Mouse (Mus musculus) G1E (cell line): ENCODE results near the gene Nup133. TPM values are rescaled to one million over a fixed set of nuclear protein-coding genes. Genes with fewer than 3 reads are reported as not detected.

Source experiments
- ATAC-seq: 2 replicates; pipeline ENCODE4 v1.8.0; 2016; ENCODE audit warnings: mild to moderate bottlenecking; ENCODE audit not compliant: insufficient number of reproducible peaks, poor library complexity, low FRiP score, severe bottlenecking; ENCODE audit errors: extremely low read depth
- DNase-seq: peaks from one replicate; pipeline ENCODE4 v3.0.0; 2012; ENCODE audit warnings: low spot score
- H3K27me3 ChIP-seq: 2 replicates; pipeline ENCODE4 v1.6.1; 2012; ENCODE audit warnings: mild to moderate bottlenecking, low read length, inconsistent platforms; ENCODE audit not compliant: insufficient read depth
- H3K36me3 ChIP-seq: replicated peaks from 2 replicates; pipeline ENCODE3; 2012; ENCODE audit warnings: mild to moderate bottlenecking, inconsistent platforms
- H3K4me1 ChIP-seq: 2 replicates; pipeline ENCODE4 v1.6.1; 2012; ENCODE audit warnings: low read depth, low read length, inconsistent platforms, mixed read lengths; ENCODE audit not compliant: insufficient read depth
- H3K4me3 ChIP-seq: 2 replicates; pipeline ENCODE4 v1.5.1; 2012; ENCODE audit warnings: low read depth, mild to moderate bottlenecking, inconsistent platforms, low read length, moderate library complexity, mixed read lengths
- H3K9me3 ChIP-seq: replicated peaks from 2 replicates; pipeline ENCODE4 v1.6.1; 2012; ENCODE audit warnings: inconsistent platforms
- CTCF ChIP-seq: IDR thresholded peaks from 2 replicates; pipeline ENCODE4 v1.5.1; 2012; ENCODE audit warnings: low read depth, low read length, inconsistent platforms, mixed read lengths
- GATA1 ChIP-seq: IDR thresholded peaks from 2 replicates; pipeline ENCODE4 v1.6.1; 2012; ENCODE audit warnings: borderline replicate concordance, low read length, inconsistent platforms, mixed read lengths
- GATA2 ChIP-seq: IDR thresholded peaks from 2 replicates; pipeline ENCODE4 v1.6.1; 2012; ENCODE audit warnings: low read depth, low read length, inconsistent platforms, borderline replicate concordance
- POLR2AphosphoS5 ChIP-seq: IDR thresholded peaks from 2 replicates; pipeline ENCODE4 v1.6.1; 2012; ENCODE audit warnings: low read depth, low read length, inconsistent platforms; ENCODE audit not compliant: insufficient replicate concordance
- TAL1 ChIP-seq: conservative IDR thresholded peaks from 2 replicates; pipeline ENCODE4 v1.6.1; 2012; ENCODE audit warnings: low read depth, low read length, inconsistent platforms, mixed read lengths
- polyA plus RNA-seq: library from polyadenylated mRNA; stranded (reverse); fragments of >175 nt; gene quantifications from 2 replicates; pipeline ENCODE4 v1.2.3, GENCODE M21; 2012
- total RNA-seq, 2 experiments: library from RNA; stranded (forward) in 1 of 2; stranded (reverse) in 1 of 2; fragments of 200-1000 nt in 1 of 2; fragments of >200 nt in 1 of 2; fragmentation: Nextera tagmentation in 1 of 2; gene quantifications; 2 replicates each; pipeline ENCODE4 v1.2.3; 2014 to 2017

The Nup133 gene
- total and polyA plus RNA-seq, 3 experiments = 21.2 to 66.5 (median 42.5) TPM

DNA sequence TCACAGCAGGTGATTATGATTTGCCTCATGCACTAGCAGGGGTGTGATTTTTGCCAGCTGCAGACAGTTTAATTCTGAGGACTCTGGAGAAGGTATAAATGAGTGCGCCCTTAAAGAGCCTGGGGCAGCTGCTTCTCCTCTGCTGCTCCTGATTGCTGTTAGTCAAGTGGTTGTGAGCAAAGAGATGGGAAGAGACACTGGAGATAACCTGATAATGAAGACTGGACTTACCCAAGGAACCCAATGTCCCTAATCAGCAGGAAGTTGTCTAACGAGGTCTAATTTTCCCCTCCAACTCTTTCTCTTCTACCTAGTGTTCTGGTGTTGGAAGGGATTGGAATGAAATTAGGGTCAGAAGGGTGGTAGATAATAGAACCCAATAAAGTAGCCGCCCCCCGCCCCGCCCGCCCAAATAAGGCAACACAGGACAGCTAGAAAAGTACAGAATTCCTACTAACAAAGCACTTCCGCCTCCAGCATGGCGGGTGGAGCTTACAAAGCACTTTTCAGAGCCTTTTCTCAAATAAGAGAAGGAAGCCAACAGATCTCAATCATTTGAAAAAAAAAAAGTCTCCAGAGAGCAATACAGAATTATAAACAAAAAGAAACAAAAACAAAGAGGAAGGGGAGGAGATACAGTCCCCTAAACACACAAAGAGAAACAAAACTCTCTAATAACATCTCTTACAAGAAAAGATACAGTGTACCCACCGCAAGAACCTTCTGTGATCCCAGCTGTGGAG, 94.2 kb downstream of the Nup133 start:
- TF ChIP-seq TAL1 = no peak
- TF ChIP-seq CTCF = no peak
- TF ChIP-seq POLR2AphosphoS5 = no peak
- TF ChIP-seq GATA2 = no peak
- no peak for TF ChIP-seq GATA1
- no peak overlapping the region for H3K4me3 ChIP-seq
- H3K36me3 ChIP-seq = peaks cover 25% of the 10 kb centered on the region
- H3K27me3 ChIP-seq = no peaks in the 10 kb centered on the region
- DNase-seq (no peak), ATAC-seq (no peak)
- no peaks in the 10 kb centered on the region for H3K9me3 ChIP-seq
- H3K4me1 ChIP-seq = peaks cover 28% of the 10 kb centered on the region

- no peak for DNase-seq
- ATAC-seq = no peak
- H3K36me3 ChIP-seq = peaks cover 25% of the 10 kb centered on the region
- no peaks in the 10 kb centered on the region for H3K9me3 ChIP-seq
- no peaks in the 10 kb centered on the region for H3K27me3 ChIP-seq
- peaks cover 23% of the 10 kb centered on the region for H3K4me1 ChIP-seq
- TF ChIP-seq GATA2 (no peak), TAL1 (no peak), GATA1 (no peak), POLR2AphosphoS5 (no peak), CTCF (no peak)
- H3K4me3 ChIP-seq = no peak overlapping the region
Observed at GRCm38 (mm10) chr8:123854252-123854651, 94.8 kb downstream of the Nup133 start.

- ATAC-seq = no peak
- no peaks in the 10 kb centered on the region for H3K27me3 ChIP-seq
- peaks cover 7% of the 10 kb centered on the region; the same call in 1 of the 2 replicates for H3K4me1 ChIP-seq
- TF ChIP-seq TAL1 (no peak), POLR2AphosphoS5 (no peak), GATA1 (no peak), CTCF (no peak), GATA2 (no peak)
- no peak for DNase-seq
- H3K36me3 ChIP-seq = peaks cover 31% of the 10 kb centered on the region
- H3K9me3 ChIP-seq = no peaks in the 10 kb centered on the region
- no peak overlapping the region for H3K4me3 ChIP-seq
Observed at GRCm38 (mm10) chr8:123851590-123851989, 97.5 kb downstream of the Nup133 start.

GRCm38 (mm10) chr8:123849352-123849751, 99.7 kb downstream of the Nup133 start:
- no peak for TF ChIP-seq CTCF
- no peak for TF ChIP-seq GATA1
- no peak for TF ChIP-seq POLR2AphosphoS5
- TF ChIP-seq TAL1 = no peak
- no peak for TF ChIP-seq GATA2
- ATAC-seq (no peak), DNase-seq (no peak)
- peaks cover 42% of the 10 kb centered on the region for H3K36me3 ChIP-seq
- H3K27me3 ChIP-seq = no peaks in the 10 kb centered on the region
- peaks cover 5% of the 10 kb centered on the region for H3K4me1 ChIP-seq
- H3K9me3 ChIP-seq = no peaks in the 10 kb centered on the region
- H3K4me3 ChIP-seq = no peak overlapping the region

- Histone ChIP-seq H3K4me3 (no peak overlapping the region), H3K4me1 (peaks cover 5% of the 10 kb centered on the region), H3K27me3 (no peaks in the 10 kb centered on the region), H3K9me3 (no peaks in the 10 kb centered on the region), H3K36me3 (peaks cover 53% of the 10 kb centered on the region)
- ATAC-seq (no peak), DNase-seq (no peak)
- TF ChIP-seq CTCF = no peak
- no peak for TF ChIP-seq TAL1
- TF ChIP-seq POLR2AphosphoS5 = no peak
- TF ChIP-seq GATA2 = no peak
Observed at GRCm38 (mm10) chr8:123847546-123847945, 101.5 kb downstream of the Nup133 start.

Other genes with a start within 250 kb of the Nup133 start
- gene Rab4a, start 143.3 kb downstream of the Nup133 start, total RNA-seq (2014; fragmentation: Nextera tagmentation) = not detected in 2 replicates
- gene Rab4a, start 143.3 kb downstream of the Nup133 start, total RNA-seq (2017) = 4.0 and 5.3 TPM in 2 replicates
- 1.2 and 1.7 TPM in 2 replicates for gene Rab4a, start 143.3 kb downstream of the Nup133 start, polyA plus RNA-seq
- 13.3 and 16.3 TPM in 2 replicates for gene Ccsap, start 89.1 kb downstream of the Nup133 start, total RNA-seq (2014; fragmentation: Nextera tagmentation)
- 11.7 and 12.5 TPM in 2 replicates for gene Ccsap, start 89.1 kb downstream of the Nup133 start, total RNA-seq (2017)
- 9.4 and 10.3 TPM in 2 replicates for gene Ccsap, start 89.1 kb downstream of the Nup133 start, polyA plus RNA-seq
- not detected in 2 replicates for gene Acta1, start 54.5 kb downstream of the Nup133 start, total RNA-seq (2014; fragmentation: Nextera tagmentation)
- gene Acta1, start 54.5 kb downstream of the Nup133 start, total RNA-seq (2017) = not detected in 2 replicates
- gene Acta1, start 54.5 kb downstream of the Nup133 start, polyA plus RNA-seq = 0.07 TPM in 1 of 2 replicates, not detected in the other
- gene Abcb10, start 33.9 kb upstream of the Nup133 start, total RNA-seq (2014; fragmentation: Nextera tagmentation) = 20.8 and 44.3 TPM in 2 replicates
- gene Abcb10, start 33.9 kb upstream of the Nup133 start, total RNA-seq (2017) = 19.6 and 21.6 TPM in 2 replicates
- gene Abcb10, start 33.9 kb upstream of the Nup133 start, polyA plus RNA-seq = 19.7 and 22.1 TPM in 2 replicates
- 36.9 and 46.6 TPM in 2 replicates for gene Taf5l, start 72.1 kb upstream of the Nup133 start, total RNA-seq (2014; fragmentation: Nextera tagmentation)
- 35.0 and 38.0 TPM in 2 replicates for gene Taf5l, start 72.1 kb upstream of the Nup133 start, total RNA-seq (2017)
- gene Taf5l, start 72.1 kb upstream of the Nup133 start, polyA plus RNA-seq = 23.5 and 24.3 TPM in 2 replicates
- gene Urb2, start 72.2 kb upstream of the Nup133 start, total RNA-seq (2014; fragmentation: Nextera tagmentation) = 19.5 and 24.8 TPM in 2 replicates
- gene Urb2, start 72.2 kb upstream of the Nup133 start, total RNA-seq (2017) = 19.3 and 19.4 TPM in 2 replicates
- 2.2 and 3.8 TPM in 2 replicates for gene Urb2, start 72.2 kb upstream of the Nup133 start, polyA plus RNA-seq